Mouse (Mus musculus): ENCODE measurements around the gene Eif5a.

- TF ChIP-seq CTCF (IDR thresholded peaks at IDR 0.05; ENCODE audit: borderline replicate concordance, insufficient read depth, low read length) (no peak), POLR2A (IDR thresholded peaks at IDR 0.05; ENCODE audit: low read depth, low read length) (peak; percentile 52; the same call in 1 of the 2 replicates)
Measured at GRCm38 (mm10) chr11:69878399-69878798, 43.4 kb downstream of the Eif5a start.
